Mouse (Mus musculus) heart, adult 2 months (tissue): ENCODE results near the gene Serpine1. TPM values are rescaled to one million over a fixed set of nuclear protein-coding genes. Genes with fewer than 3 reads are reported as not detected.

Experiments used
- DNase-seq, 2 experiments: peaks; one replicate each; pipeline ENCODE4 v3.0.0; 2021
- H3K27ac ChIP-seq: fragments of 200-600 bp; 2 replicates; pipeline ENCODE4 v1.8.1; 2022
- H3K27me3 ChIP-seq: fragments of 200-500 bp; 2 replicates; pipeline ENCODE4 v1.6.1; 2012; ENCODE audit warnings: mild to moderate bottlenecking, low read length, inconsistent platforms, mixed read lengths; ENCODE audit not compliant: control insufficient read depth, insufficient read depth
- H3K36me3 ChIP-seq: fragments of 200-500 bp; 2 replicates; pipeline ENCODE4 v1.6.1; 2012; ENCODE audit warnings: low read length, inconsistent platforms; ENCODE audit not compliant: control insufficient read depth, insufficient read depth
- H3K4me1 ChIP-seq: fragments of 200-500 bp; 2 replicates; pipeline ENCODE4 v1.6.1; 2011; ENCODE audit warnings: low read length; ENCODE audit not compliant: control insufficient read depth, insufficient read depth
- H3K4me3 ChIP-seq: fragments of 200-600 bp; 2 replicates; pipeline ENCODE4 v1.8.1; 2022
- H3K79me2 ChIP-seq: fragments of 200-500 bp; replicated peaks from 2 replicates; pipeline ENCODE4 v1.6.1; 2012; ENCODE audit warnings: mild to moderate bottlenecking, inconsistent platforms, low read length, moderate library complexity, mixed read lengths; ENCODE audit not compliant: control insufficient read depth, insufficient read depth
- H3K9ac ChIP-seq: fragments of 200-500 bp; 2 replicates; pipeline ENCODE4 v1.6.1; 2012; ENCODE audit warnings: low read depth, mild to moderate bottlenecking, control low read depth, inconsistent platforms, low read length, mixed read lengths
- CTCF ChIP-seq: fragments of 200-600 bp; IDR thresholded peaks from 2 replicates; pipeline ENCODE4 v1.8.1; 2022; ENCODE audit warnings: antibody characterized with exemption, mild to moderate bottlenecking, moderate library complexity
- EP300 ChIP-seq: fragments of 200-500 bp; IDR thresholded peaks from 2 replicates; pipeline ENCODE4 v1.6.1; 2011; ENCODE audit warnings: low read depth, low read length, control low read depth; ENCODE audit not compliant: insufficient read depth
- POLR2A ChIP-seq: fragments of 200-500 bp; IDR thresholded peaks from 2 replicates; pipeline ENCODE4 v1.6.1; 2011; ENCODE audit warnings: mild to moderate bottlenecking, low read depth, low read length, control low read depth; ENCODE audit not compliant: insufficient read depth
- WGBS: fragments of 180-500 bp; shearing (Covaris S2); methylation state at CpG from one replicate; pipeline ENCODE4 v1.1.7; 2018; 5-methylcytosine and 5-hydroxymethylcytosine counted together
- intact Hi-C: fragments of 180-260 bp; cut with DNase I; formaldehyde crosslinking; loops from one replicate; pipeline ENCODE4 v1.15.1; 2025
- polyA plus RNA-seq: library from polyadenylated mRNA; depleted of rRNA; stranded (reverse); fragments of >200 nt; gene quantifications from 2 replicates; pipeline ENCODE4 v1.2.3, GENCODE M21; 2012
- total RNA-seq, 2 experiments: library from RNA; stranded (reverse); gene quantifications; 2 replicates each; pipeline ENCODE4 v1.2.3; 2021

The Serpine1 gene
- total and polyA plus RNA-seq, 3 experiments = 21.9 to 29.6 (median 24.0) TPM

DNA sequence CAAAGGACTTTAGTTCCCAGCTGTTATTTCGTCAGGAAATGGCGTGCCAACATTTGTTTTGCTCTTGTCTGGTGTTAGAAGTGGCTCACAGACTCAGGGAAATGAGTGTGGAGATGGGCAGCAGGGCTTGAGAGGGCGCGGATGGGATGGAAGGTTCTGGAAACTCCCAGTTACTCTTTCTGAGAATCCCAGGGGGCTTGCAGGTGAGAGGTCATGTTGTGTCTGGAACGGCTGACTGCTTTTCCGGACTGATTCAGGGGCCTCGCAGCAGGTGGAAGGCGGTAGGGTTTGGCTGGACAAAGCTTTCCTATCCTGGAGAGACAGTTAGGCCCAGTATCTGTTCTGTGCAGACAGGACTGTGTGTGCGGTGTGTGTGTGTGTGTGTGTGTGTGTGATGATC is 21.7 kb upstream of the Serpine1 start:
- Histone ChIP-seq H3K9ac (no peak overlapping the region), H3K27me3 (no peaks in the 10 kb centered on the region), H3K79me2 (no peaks in the 10 kb centered on the region), H3K36me3 (no peaks in the 10 kb centered on the region), H3K4me3 (no peak overlapping the region), H3K27ac (no peak overlapping the region), H3K4me1 (peaks cover 12% of the 10 kb centered on the region)
- intact Hi-C loops = no loop called here
- WGBS = 39% methylated on average over 9 of the region's 9 CpGs
- DNase-seq = peak; percentile 47 to 58
- TF ChIP-seq POLR2A (no peak), CTCF (no peak), EP300 (no peak)

DNA sequence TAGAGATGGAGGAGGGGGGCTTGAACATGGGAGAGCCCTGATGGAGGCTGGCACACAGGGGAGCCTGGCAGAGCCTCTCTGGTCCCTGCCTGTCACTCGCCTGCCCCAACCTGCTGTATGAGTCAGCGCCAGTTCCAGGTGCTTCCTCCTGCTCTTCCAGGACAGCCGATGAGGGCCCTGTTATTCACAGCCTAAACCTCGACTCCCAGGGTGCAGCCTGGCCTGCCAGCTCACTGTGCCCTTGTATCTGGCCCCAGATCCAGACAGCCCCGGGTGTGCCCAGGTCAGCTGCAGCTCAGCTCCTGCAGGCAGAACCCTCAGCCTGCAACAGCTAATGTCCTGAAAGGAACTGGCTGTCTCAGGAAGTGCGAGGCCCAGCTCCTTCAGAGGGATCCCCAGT is 19.5 kb upstream of the Serpine1 start:
- Histone ChIP-seq H3K9ac (peak overlapping the region; percentile 23; the same call in 1 of the 2 replicates), H3K4me3 (no peak overlapping the region)

DNA sequence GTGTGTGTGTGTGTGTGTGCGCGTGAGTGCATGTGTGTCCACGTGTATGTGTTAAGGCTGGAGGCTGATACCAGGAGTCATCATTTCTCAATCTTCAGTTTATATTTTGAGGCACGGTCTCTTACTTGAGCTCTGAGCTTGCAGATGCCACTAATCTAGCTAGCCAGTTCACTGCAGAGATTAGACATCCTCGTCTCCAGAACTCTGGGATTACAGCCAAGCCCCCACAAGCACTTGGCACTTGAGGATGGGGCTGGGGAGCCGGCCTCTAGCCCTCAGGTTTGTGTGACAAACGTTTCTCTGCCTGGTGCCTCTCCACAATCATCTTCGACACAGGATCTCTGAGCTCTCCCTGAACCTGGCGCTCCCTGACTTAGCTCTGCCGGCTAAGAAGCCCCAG is 18.8 kb upstream of the Serpine1 start:
- 65% methylated on average over 10 of the region's 10 CpGs for WGBS
- H3K79me2 ChIP-seq = no peaks in the 10 kb centered on the region
- TF ChIP-seq POLR2A (no peak), EP300 (no peak)
- no peaks in the 10 kb centered on the region for H3K27me3 ChIP-seq
- no peaks in the 10 kb centered on the region for H3K36me3 ChIP-seq
- H3K4me3 ChIP-seq = no peak overlapping the region
- intact Hi-C loops = no loop called here
- no peak overlapping the region for H3K27ac ChIP-seq
- H3K9ac ChIP-seq = no peak overlapping the region
- DNase-seq = no peak
- peaks cover 14% of the 10 kb centered on the region for H3K4me1 ChIP-seq

More for the DNA sequence above, 19.5 kb upstream of the Serpine1 start:
- H3K79me2 ChIP-seq = no peaks in the 10 kb centered on the region
- intact Hi-C loops = no loop called here
- TF ChIP-seq EP300 = no peak
- no peak for TF ChIP-seq POLR2A
- no peak for TF ChIP-seq CTCF
- no peaks in the 10 kb centered on the region for H3K27me3 ChIP-seq
- no peak for DNase-seq
- WGBS = 56% methylated on average over 6 of the region's 6 CpGs
- no peak overlapping the region for H3K27ac ChIP-seq
- H3K36me3 ChIP-seq = no peaks in the 10 kb centered on the region
- peaks cover 14% of the 10 kb centered on the region for H3K4me1 ChIP-seq

DNA sequence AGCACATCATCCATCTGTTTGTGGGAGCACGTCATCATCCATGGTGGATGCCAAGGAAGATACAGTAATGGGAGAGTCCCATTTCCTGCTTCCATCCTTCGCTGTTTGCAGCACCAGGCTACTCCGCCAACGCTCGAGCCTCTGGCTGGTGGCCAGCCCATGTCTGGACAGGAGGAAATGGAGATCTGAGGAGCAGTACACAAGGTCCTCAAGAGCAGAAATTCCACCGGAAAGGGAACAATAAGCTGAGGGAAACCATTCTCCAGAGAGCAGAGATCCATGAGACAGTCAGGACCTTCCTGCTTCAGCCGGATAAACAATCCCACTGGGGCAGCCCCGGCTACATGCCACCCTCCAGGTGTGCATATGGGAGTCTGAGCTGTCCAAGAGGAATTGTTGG is 15.3 kb upstream of the Serpine1 start:
- Histone ChIP-seq H3K4me3 (no peak overlapping the region), H3K9ac (no peak overlapping the region), H3K79me2 (no peaks in the 10 kb centered on the region), H3K27me3 (no peaks in the 10 kb centered on the region), H3K4me1 (peaks cover 3% of the 10 kb centered on the region), H3K36me3 (no peaks in the 10 kb centered on the region), H3K27ac (no peak overlapping the region)
- TF ChIP-seq EP300 (peak; percentile 94), CTCF (no peak), POLR2A (no peak)
- WGBS = 39% methylated on average over 8 of the region's 8 CpGs
- DNase-seq = peak; percentile 70 to 77
- intact Hi-C loops = no loop called here

GRCm38 (mm10) chr5:137085731-137086130 is 13.7 kb upstream of the Serpine1 start:
- TF ChIP-seq CTCF = no peak
- TF ChIP-seq EP300 = no peak
- TF ChIP-seq POLR2A = no peak
- Histone ChIP-seq H3K36me3 (no peaks in the 10 kb centered on the region), H3K9ac (no peak overlapping the region), H3K4me1 (peaks cover 2% of the 10 kb centered on the region), H3K4me3 (no peak overlapping the region), H3K79me2 (no peaks in the 10 kb centered on the region), H3K27ac (no peak overlapping the region), H3K27me3 (no peaks in the 10 kb centered on the region)
- DNase-seq = no peak
- 89% methylated on average over 3 of the region's 3 CpGs for WGBS
- intact Hi-C loops = no loop called here

DNA sequence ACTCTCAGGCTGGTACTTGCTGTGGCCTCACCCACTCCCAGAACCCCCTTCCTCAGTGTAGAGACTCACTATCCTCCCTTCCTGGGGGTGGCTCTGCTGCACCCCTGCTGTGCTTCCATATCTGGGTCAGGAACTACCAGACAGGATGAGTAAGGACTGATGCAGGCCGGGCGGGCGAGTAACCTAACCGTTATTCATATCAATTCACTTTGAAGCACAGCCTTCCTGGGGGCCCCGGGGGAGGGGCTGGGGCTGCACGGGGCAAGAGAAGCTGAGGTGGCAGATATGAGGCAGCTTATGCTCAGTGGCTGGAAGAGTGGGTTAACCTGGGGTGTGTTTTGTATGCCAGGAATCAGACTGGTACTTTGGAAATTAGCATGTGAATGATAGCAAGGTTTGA is 13.0 kb upstream of the Serpine1 start:
- peaks cover 4% of the 10 kb centered on the region for H3K4me1 ChIP-seq
- H3K79me2 ChIP-seq = no peaks in the 10 kb centered on the region
- TF ChIP-seq CTCF (no peak), POLR2A (no peak), EP300 (no peak)
- H3K36me3 ChIP-seq = no peaks in the 10 kb centered on the region
- no peak overlapping the region for H3K4me3 ChIP-seq
- H3K27ac ChIP-seq = no peak overlapping the region
- no peaks in the 10 kb centered on the region for H3K27me3 ChIP-seq
- no peak overlapping the region for H3K9ac ChIP-seq
- intact Hi-C loops = no loop called here
- no peak for DNase-seq
- 74% methylated on average over 6 of the region's 6 CpGs for WGBS
